Mouse (Mus musculus) heart, adult 9 months (tissue): ENCODE data around the gene Prg2.

Source experiments
- DNase-seq, 2 experiments: peaks; one replicate each; pipeline ENCODE4 v3.0.0; 2022; ENCODE audit warnings: low spot score in 2 of 2

Gene Prg2

GRCm38 (mm10) chr2:85029897-85030296 is 49.6 kb downstream of the Prg2 start:
- DNase-seq: no peak

DNA sequence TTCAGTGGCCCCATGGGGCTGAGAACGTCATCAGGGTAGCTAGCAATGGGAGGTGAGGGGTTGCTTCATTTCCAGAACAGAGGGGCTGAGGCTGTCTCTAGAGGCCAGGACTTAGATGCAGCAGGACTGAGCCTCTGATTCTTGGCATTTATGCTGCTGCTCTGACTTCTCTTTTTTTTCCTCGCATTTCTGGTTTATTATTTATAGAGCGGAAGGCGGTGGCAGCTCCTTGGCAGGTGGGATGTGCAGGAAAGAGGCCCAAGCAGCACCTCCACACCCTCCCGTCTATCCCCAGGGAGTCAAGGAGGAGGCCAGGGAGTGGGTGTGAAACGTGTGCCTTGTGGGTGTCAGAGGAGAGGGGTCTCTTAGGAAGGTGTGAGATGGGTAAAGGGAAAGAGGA is 50.7 kb downstream of the Prg2 start:
- DNase-seq: no peak

DNA sequence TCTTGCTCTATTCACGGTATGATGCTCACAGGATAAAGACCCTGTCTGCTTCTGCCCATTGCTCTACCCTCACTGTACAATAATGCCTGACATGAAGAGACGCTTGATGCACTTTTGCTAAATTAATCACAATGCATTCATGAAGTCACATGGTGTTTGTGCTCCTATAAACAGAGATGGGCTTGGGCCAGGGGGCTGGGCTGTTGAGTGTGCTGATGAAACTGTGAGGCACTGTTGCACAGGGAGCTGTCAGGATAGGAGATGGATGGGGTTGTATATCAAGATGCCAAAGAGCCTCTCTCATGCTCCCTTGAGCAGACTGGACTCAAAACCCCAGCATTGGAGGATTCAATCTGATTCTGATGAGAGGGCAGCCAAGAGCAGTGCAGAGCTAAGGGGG is 52.9 kb downstream of the Prg2 start:
- DNase-seq: no peak
